Mouse (Mus musculus) myocyte (in vitro differentiated cells): ENCODE data around the gene Btbd2. TPM values are rescaled to one million over a fixed set of nuclear protein-coding genes. Genes with fewer than 3 reads are reported as not detected.

Experiments
- H3K27me3 ChIP-seq: one replicate; pipeline ENCODE4 v1.6.1; 2011; ENCODE audit not compliant: control insufficient read depth, insufficient read depth, insufficient read length
- H3K36me3 ChIP-seq: one replicate; pipeline ENCODE4 v1.6.1; 2011; ENCODE audit not compliant: control insufficient read depth, insufficient read depth
- H3K4me2 ChIP-seq: one replicate; pipeline ENCODE4 v1.6.1; 2011; ENCODE audit warnings: low read depth, control low read depth
- H3K4me3 ChIP-seq: one replicate; pipeline ENCODE4 v1.5.1; 2011; ENCODE audit warnings: mild to moderate bottlenecking, control low read depth, moderate library complexity
- H3K79me2 ChIP-seq: one replicate; pipeline ENCODE4 v1.6.1; 2011; ENCODE audit not compliant: control insufficient read depth, insufficient read depth
- H3ac ChIP-seq: one replicate; pipeline ENCODE4 v1.6.1; 2011; ENCODE audit not compliant: control insufficient read depth, insufficient read length
- CEBPB ChIP-seq: IDR thresholded peaks from 2 replicates; pipeline ENCODE4 v1.6.1; 2011; ENCODE audit warnings: mild to moderate bottlenecking, moderate library complexity; ENCODE audit not compliant: poor library complexity, insufficient read depth, severe bottlenecking
- E2F4 ChIP-seq: IDR thresholded peaks from one replicate; pipeline ENCODE4 v1.6.1; 2011; ENCODE audit warnings: mild to moderate bottlenecking, control low read depth, moderate library complexity; ENCODE audit not compliant: insufficient read depth
- MAX ChIP-seq: IDR thresholded peaks from one replicate; pipeline ENCODE4 v1.6.1; 2011; ENCODE audit warnings: low read depth, mild to moderate bottlenecking, control low read depth
- MYOD1 ChIP-seq, 3 experiments: IDR thresholded peaks; one replicate each; pipeline ENCODE4 v1.6.1; 2011; ENCODE audit warnings: control low read depth in 2 of 3, low read depth in 2 of 3, mild to moderate bottlenecking in 2 of 3, moderate library complexity in 1 of 3; ENCODE audit not compliant: insufficient read length in 2 of 3, control insufficient read depth in 1 of 3
- MYOG ChIP-seq, 3 experiments: IDR thresholded peaks; one replicate each; pipeline ENCODE4 v1.6.1; 2011; ENCODE audit warnings: control low read depth in 2 of 3, low read depth in 2 of 3, mild to moderate bottlenecking in 2 of 3; ENCODE audit not compliant: insufficient read length in 2 of 3, control insufficient read depth in 1 of 3, insufficient read depth in 1 of 3
- POLR2A ChIP-seq: IDR thresholded peaks from one replicate; pipeline ENCODE4 v1.6.1; 2011; ENCODE audit warnings: low read depth, mild to moderate bottlenecking, control low read depth, moderate library complexity; ENCODE audit not compliant: insufficient read length
- POLR2AphosphoS2 ChIP-seq: IDR thresholded peaks from one replicate; pipeline ENCODE4 v1.6.1; 2011; ENCODE audit warnings: low read depth, control low read depth; ENCODE audit not compliant: insufficient read length
- REST ChIP-seq: IDR thresholded peaks from one replicate; pipeline ENCODE4 v1.6.1; 2011; ENCODE audit warnings: mild to moderate bottlenecking, control low read depth, moderate library complexity; ENCODE audit not compliant: insufficient read depth, insufficient read length
- SRF ChIP-seq: IDR thresholded peaks from one replicate; pipeline ENCODE4 v1.6.1; 2011; ENCODE audit warnings: low read depth; ENCODE audit not compliant: control insufficient read depth, insufficient read length
- TCF12 ChIP-seq: IDR thresholded peaks from one replicate; pipeline ENCODE4 v1.6.1; 2011; ENCODE audit warnings: mild to moderate bottlenecking, control low read depth; ENCODE audit not compliant: poor library complexity, insufficient read depth, severe bottlenecking
- TCF3 ChIP-seq: IDR thresholded peaks from one replicate; pipeline ENCODE4 v1.6.1; 2011; ENCODE audit warnings: low read depth, control low read depth; ENCODE audit not compliant: insufficient read length
- USF1 ChIP-seq: IDR thresholded peaks from one replicate; pipeline ENCODE4 v1.6.1; 2011; ENCODE audit warnings: low read depth, mild to moderate bottlenecking, control low read depth, moderate library complexity
- polyA plus RNA-seq: library from polyadenylated mRNA; unstranded; fragments of >200 nt; fragmentation: generic; extraction: Trizol; gene quantifications from one replicate; pipeline ENCODE4 v1.2.1, GENCODE M21; 2012; ENCODE audit warnings: missing spikeins

Btbd2 gene
- 55.9 TPM for polyA plus RNA-seq

DNA sequence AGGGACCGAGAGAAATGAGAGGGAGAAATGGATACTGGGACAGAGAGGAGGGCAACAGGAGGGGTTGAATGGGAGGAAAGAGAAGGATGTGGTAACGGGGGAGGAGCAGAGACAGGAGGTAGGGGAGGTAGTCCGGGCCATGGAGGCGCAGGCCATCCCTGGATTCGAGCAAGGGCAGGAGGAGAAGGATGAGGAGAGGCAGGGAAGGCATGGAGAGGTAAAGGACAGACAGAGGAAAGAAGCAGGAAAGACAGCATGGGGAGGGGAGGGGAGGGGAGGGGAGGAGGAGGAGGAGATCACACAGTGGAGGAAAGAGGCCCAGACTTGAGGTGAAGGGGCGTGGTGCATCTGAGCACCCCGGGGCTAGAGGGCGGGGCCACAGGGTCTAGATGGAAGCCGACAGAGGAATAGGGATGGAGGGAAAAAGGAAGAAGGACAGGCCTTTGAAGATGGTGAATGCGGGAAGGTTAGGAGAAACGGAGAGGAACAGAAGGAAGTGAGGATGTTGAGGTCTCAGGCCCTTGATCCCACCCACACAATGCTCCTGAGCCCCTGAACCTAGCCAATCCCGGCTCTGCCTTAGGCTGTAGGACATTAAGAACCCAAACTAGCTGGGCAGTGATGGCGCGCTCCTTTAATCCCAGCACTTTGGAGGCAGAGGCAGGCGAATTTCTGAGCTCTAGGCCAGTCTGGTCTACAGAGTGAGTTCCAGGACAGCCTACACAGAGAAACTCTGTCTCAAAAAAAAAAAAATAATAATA is at the start of gene Btbd2:
Btbd2 (minus strand) TSS at position 209 of the 761 bp plus-strand sequence.
- H3K36me3 ChIP-seq, result no peaks in the 10 kb centered on the region
- no peak for TF ChIP-seq TCF12
- no peak for TF ChIP-seq MAX
- TF ChIP-seq CEBPB, result no peak
- TF ChIP-seq REST, result no peak
- TF ChIP-seq SRF, result no peak
- TF ChIP-seq POLR2AphosphoS2, result no peak
- no peak for TF ChIP-seq TCF3
- no peak for TF ChIP-seq POLR2A
- TF ChIP-seq USF1, result no peak
- TF ChIP-seq MYOD1 (IDR thresholded peaks at IDR 0.05; ENCODE audit: control insufficient read depth in 1 of 3, insufficient read length in 2 of 3, low read depth in 2 of 3), result no peak
- H3K27me3 ChIP-seq, result no peaks in the 10 kb centered on the region
- H3K79me2 ChIP-seq, result peaks cover 13% of the 10 kb centered on the region
- peak within 1 kb of the TSS; percentile 35 for H3K4me3 ChIP-seq
- H3K4me2 ChIP-seq, result peak within 1 kb of the TSS; percentile 94
- peak within 1 kb of the TSS; percentile 97 for H3ac ChIP-seq

DNA sequence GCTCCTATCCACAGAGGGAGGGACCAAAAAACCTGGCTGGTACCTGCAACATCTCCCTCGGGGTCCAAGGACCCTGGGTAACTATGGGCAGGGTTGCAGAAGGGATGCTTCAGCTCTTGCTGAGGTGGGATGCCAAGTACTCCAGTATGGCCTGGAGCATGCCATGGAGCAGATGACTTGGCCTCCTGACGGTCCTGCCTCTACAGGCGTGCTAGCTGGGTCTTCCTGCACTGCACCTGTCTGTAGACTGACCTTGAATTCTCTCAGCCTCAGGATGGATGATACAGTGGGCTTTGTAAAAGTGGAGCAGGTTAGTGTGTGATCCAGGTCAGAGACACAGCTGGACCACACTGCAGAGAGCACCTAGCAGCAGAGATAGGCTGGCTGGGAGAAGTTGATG is 48.6 kb upstream of the Btbd2 start:
- H3K4me2 ChIP-seq, result no peak overlapping the region

DNA sequence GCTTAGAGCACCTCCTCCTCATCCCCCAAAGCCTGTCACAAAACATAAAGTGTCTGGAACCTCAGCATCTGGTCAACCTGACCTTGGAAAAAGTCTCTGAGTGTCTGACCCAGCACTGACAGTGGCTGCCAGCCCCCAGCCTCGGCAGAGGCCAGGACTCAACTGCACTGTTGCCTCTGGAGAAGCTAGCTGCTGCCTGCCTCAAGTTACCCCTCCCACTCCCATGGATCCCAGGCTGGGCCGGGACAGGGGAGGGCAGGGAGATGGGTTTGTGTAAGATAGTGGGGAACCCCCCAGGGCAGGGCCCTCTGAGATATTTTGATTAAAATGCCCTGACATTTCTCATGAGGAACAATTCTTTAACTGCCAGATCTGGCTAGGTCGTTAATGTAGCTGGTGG is 48.2 kb upstream of the Btbd2 start:
- Histone ChIP-seq H3K36me3 (peaks cover 11% of the 10 kb centered on the region), H3K27me3 (no peaks in the 10 kb centered on the region), H3K79me2 (peaks cover 13% of the 10 kb centered on the region), H3ac (no peak overlapping the region), H3K4me2 (no peak overlapping the region), H3K4me3 (no peak overlapping the region)
- TF ChIP-seq USF1, result no peak
- TF ChIP-seq REST, result no peak
- no peak for TF ChIP-seq TCF3
- TF ChIP-seq POLR2AphosphoS2, result no peak
- no peak for TF ChIP-seq POLR2A
- no peak for TF ChIP-seq CEBPB
- TF ChIP-seq MYOD1 (IDR thresholded peaks at IDR 0.05; ENCODE audit: control insufficient read depth in 1 of 3, insufficient read length in 2 of 3, low read depth in 2 of 3), result no peak
- no peak for TF ChIP-seq MAX
- TF ChIP-seq SRF, result no peak
- TF ChIP-seq TCF12, result no peak
- no peak for TF ChIP-seq E2F4
- TF ChIP-seq MYOG (IDR thresholded peaks at IDR 0.05; ENCODE audit: control insufficient read depth in 1 of 3, insufficient read depth in 1 of 3, insufficient read length in 2 of 3, low read depth in 2 of 3), result no peak

More for the DNA sequence above, 48.6 kb upstream of the Btbd2 start:
- TF ChIP-seq TCF3, result no peak
- peak; percentile 95 for TF ChIP-seq POLR2AphosphoS2
- peak; percentile 28 for TF ChIP-seq POLR2A
- no peak for TF ChIP-seq MYOD1 (IDR thresholded peaks at IDR 0.05; ENCODE audit: control insufficient read depth in 1 of 3, insufficient read length in 2 of 3, low read depth in 2 of 3)
- peaks cover 8% of the 10 kb centered on the region for H3K79me2 ChIP-seq
- peaks cover 13% of the 10 kb centered on the region for H3K36me3 ChIP-seq
- no peaks in the 10 kb centered on the region for H3K27me3 ChIP-seq
- no peak overlapping the region for H3ac ChIP-seq
- H3K4me3 ChIP-seq, result no peak overlapping the region

DNA sequence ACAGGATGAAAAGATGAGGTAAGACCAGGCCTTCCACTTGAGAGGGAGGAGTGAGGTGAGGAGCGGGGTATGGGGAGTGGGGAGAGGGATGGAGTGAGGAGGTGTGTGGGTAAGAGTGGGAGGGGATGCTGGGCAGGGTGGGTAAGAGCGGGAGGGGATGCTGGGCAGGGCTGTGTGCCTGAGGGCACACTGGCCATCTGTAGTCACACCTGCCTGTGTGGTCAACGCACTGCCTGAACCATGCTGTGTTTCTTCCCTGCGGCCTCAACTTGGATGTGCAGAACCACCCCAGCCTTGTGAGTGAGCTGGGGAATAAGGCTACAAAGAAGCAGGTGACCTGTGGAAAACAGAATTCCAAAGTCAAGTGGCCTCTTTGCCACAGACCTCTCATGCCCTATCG is 47.5 kb upstream of the Btbd2 start:
- no peaks in the 10 kb centered on the region for H3K27me3 ChIP-seq
- no peak overlapping the region for H3K4me2 ChIP-seq
- TF ChIP-seq POLR2AphosphoS2 (peak; percentile 89), CEBPB (no peak)
- no peak overlapping the region for H3K4me3 ChIP-seq
- H3K36me3 ChIP-seq, result peaks cover 11% of the 10 kb centered on the region
- H3ac ChIP-seq, result no peak overlapping the region
- H3K79me2 ChIP-seq, result peaks cover 19% of the 10 kb centered on the region

DNA sequence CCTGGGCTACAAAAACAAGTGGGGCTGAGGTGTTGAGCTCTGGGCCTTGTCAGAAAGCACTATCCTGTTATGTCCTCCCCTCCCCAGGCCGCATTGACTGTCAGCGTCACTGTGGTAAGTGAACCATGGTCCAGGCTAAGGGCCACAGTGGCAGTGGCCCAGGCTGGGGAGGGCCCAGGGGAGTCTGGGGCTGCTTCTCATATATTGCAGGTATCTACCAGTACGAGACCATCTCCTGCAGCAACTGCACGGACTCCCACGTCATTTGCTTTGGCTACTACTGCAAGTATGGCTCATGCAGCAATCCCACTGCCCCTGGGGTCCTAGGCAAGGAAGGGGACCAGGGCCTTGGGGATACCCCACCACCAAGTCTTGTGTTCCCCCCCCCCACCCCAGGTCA is 46.8 kb upstream of the Btbd2 start:
- Histone ChIP-seq H3K79me2 (peaks cover 26% of the 10 kb centered on the region), H3K4me3 (peak overlapping the region; percentile 60)
- no peak for TF ChIP-seq REST
- no peak for TF ChIP-seq E2F4
- no peak for TF ChIP-seq POLR2A
- no peak for TF ChIP-seq MYOG (IDR thresholded peaks at IDR 0.05; ENCODE audit: control insufficient read depth in 1 of 3, insufficient read depth in 1 of 3, insufficient read length in 2 of 3, low read depth in 2 of 3)
- TF ChIP-seq CEBPB, result no peak
- no peak for TF ChIP-seq MAX
- TF ChIP-seq USF1, result no peak

More for the DNA sequence above, 46.8 kb upstream of the Btbd2 start:
- Histone ChIP-seq H3K36me3 (peaks cover 8% of the 10 kb centered on the region), H3K4me2 (peak overlapping the region; percentile 89), H3K27me3 (no peaks in the 10 kb centered on the region), H3ac (no peak overlapping the region)
